Mouse (Mus musculus) thymus, adult 2 months (tissue): Measurements from ENCODE around the gene Jmjd8.

ENCODE experiments used
- CTCF ChIP-seq: fragments of 200-500 bp; IDR thresholded peaks from 2 replicates; pipeline ENCODE4 v1.5.1; 2012; ENCODE audit warnings: mild to moderate bottlenecking, control low read depth, low read length, moderate library complexity, borderline replicate concordance; ENCODE audit not compliant: control insufficient read depth, poor library complexity, insufficient read depth; ENCODE audit errors: extremely low read depth
- POLR2A ChIP-seq: fragments of 200-500 bp; IDR thresholded peaks from 2 replicates; pipeline ENCODE4 v1.6.1; 2012; ENCODE audit warnings: mild to moderate bottlenecking, low read length, control low read depth, moderate library complexity; ENCODE audit not compliant: control insufficient read depth, poor library complexity, insufficient read depth; ENCODE audit errors: extremely low read depth

GRCm38 (mm10) chr17:25877025-25877424, 48.4 kb downstream of the Jmjd8 start:
- TF ChIP-seq CTCF, result no peak
- no peak for TF ChIP-seq POLR2A
